Mouse (Mus musculus): ENCODE data around the gene Cpeb1. TPM values are rescaled to one million over a fixed set of nuclear protein-coding genes. Genes with fewer than 3 reads are reported as not detected.

Cpeb1 gene
- total RNA-seq, 2 experiments from 2014 or later: 36.1 to 37.0 TPM

Other genes starting within 250 kb of the Cpeb1 start
- gene Pde8a, start 241.9 kb downstream of the Cpeb1 start, total RNA-seq (2021): 1 to 10 TPM; 3.7 to 4.0 TPM
- 100 to 1,000 TPM; 484 TPM for gene Rps17, start 110.2 kb downstream of the Cpeb1 start, total RNA-seq (2021)
- gene Ap3b2, start 38.5 kb upstream of the Cpeb1 start, total RNA-seq (2021): 100 to 1,000 TPM; 144 to 149 TPM
- not detected for gene BC048679, start 42.8 kb upstream of the Cpeb1 start, total RNA-seq (2021)
- under 1 TPM in 1 of 2 experiments, not detected in 1; 0.24 TPM for gene Fsd2, start 111.5 kb upstream of the Cpeb1 start, total RNA-seq (2021)
- gene Whamm, start 115.8 kb upstream of the Cpeb1 start, total RNA-seq (2021): 10 to 100 TPM; 15.4 to 15.5 TPM